Comparison of ENCODE assay signal across 8 mouse cellular contexts in the genomic region with DNA sequence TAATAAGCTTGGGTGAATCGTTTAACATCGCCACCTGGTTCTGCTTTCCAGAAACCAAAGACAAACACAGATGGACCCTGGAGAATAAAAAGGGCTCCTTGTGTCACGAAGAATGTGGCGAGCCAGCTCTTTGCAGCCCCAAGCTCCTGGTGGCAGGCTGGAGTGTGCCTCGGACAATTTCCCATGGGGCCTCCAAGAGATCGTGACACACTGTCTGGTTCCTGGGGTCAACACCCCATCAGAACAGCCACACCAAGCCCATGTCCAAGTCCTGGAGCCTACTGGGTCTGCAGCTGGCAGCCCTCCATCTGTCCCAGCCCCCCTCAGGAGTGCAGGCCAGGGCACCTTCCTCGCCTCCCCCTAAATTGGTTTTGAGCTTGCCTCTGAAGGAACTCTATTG. TPM values are rescaled to one million over a fixed set of nuclear protein-coding genes. Genes with fewer than 3 reads are reported as not detected.
A peak's percentile ranks its signal among the peaks of the same experiment; 100 is the strongest.
DNase-seq lines count a peak whose midpoint lies in the region; ATAC-seq lines count a peak whose summit lies in the region.

No protein-coding gene starts in this region.

- H3K4me3 ChIP-seq in hindbrain, embryonic 12.5 days = peak overlapping the region; percentile 59

- peak overlapping the region; percentile 83 for H3K27ac ChIP-seq in hindbrain, embryonic 12.5 days

- no peaks in the 10 kb centered on the region for H3K9me3 ChIP-seq in hindbrain, embryonic 12.5 days (replicated peaks)

- WGBS in hindbrain, embryonic 12.5 days = 20% methylated on average over 7 of the region's 7 CpGs

- ATAC-seq in hindbrain, embryonic 12.5 days (ENCODE audit: low FRiP score) = peak; percentile 35

- peak overlapping the region; percentile 87 for H3K4me2 ChIP-seq in hindbrain, embryonic 12.5 days (replicated peaks)

- no peaks in the 10 kb centered on the region for H3K27me3 ChIP-seq in hindbrain, embryonic 12.5 days

- peaks cover 18% of the 10 kb centered on the region for H3K4me1 ChIP-seq in hindbrain, embryonic 12.5 days

- no peaks in the 10 kb centered on the region for H3K36me3 ChIP-seq in hindbrain, embryonic 12.5 days

- peak; percentile 57 for DNase-seq in cerebellum, adult 11 months
- no peak for DNase-seq in cerebellum, adult 9-10 months
- peak; percentile 46 for DNase-seq in right cerebral cortex, postnatal 4 days
- DNase-seq in right cerebral cortex, adult 18-20 months = no peak
- peak; percentile 46 for DNase-seq in lung, postnatal 10 days
- DNase-seq in yolk sac, embryonic 10.5 days (ENCODE audit: low spot score) = no peak
- DNase-seq in layer of hippocampus, adult 9-10 months (ENCODE audit: low spot score) = no peak

- H3K9ac ChIP-seq in hindbrain, embryonic 12.5 days = peak overlapping the region; percentile 74

RNA-seq across cellular contexts. Expression of gene Tldc1, which starts 0.5 kb away (rescaled TPM):
- 11.9 and 12.2 TPM in 2 replicates for polyA plus RNA-seq in hindbrain, embryonic 12.5 days (2016; fragmentation: Nextera tagmentation; extraction: Ambion mirVana)

Comparison
In these comparisons a context has a peak if more than half of its experiments do, and no peak if none do; other contexts are left out.
1. DNase-seq: peak in cerebellum, adult 11 months (single experiment), right cerebral cortex, postnatal 4 days (single experiment) and lung, postnatal 10 days (single experiment); none in cerebellum, adult 9-10 months (single experiment), right cerebral cortex, adult 18-20 months (single experiment), yolk sac, embryonic 10.5 days (single experiment) and layer of hippocampus, adult 9-10 months (single experiment).